Mouse (Mus musculus) lung, adult 2 months (tissue): ENCODE measurements around the gene Susd4. TPM values are rescaled to one million over a fixed set of nuclear protein-coding genes. Genes with fewer than 3 reads are reported as not detected.

Source experiments
- DNase-seq: peaks from one replicate; pipeline ENCODE4 v3.0.0; 2022
- H3K4me1 ChIP-seq: fragments of 200-500 bp; 2 replicates; pipeline ENCODE4 v1.6.1; 2011; ENCODE audit warnings: low read length; ENCODE audit not compliant: control insufficient read depth, insufficient read depth
- H3K4me3 ChIP-seq: fragments of 200-500 bp; replicated peaks from 2 replicates; pipeline ENCODE3; 2011; ENCODE audit warnings: low read depth, mild to moderate bottlenecking, control low read depth, low read length; ENCODE audit errors: extremely low read depth
- CTCF ChIP-seq: fragments of 200-500 bp; IDR thresholded peaks from 2 replicates; pipeline ENCODE4 v1.5.1; 2011; ENCODE audit warnings: mild to moderate bottlenecking, low read length, control low read depth; ENCODE audit not compliant: insufficient read depth
- POLR2A ChIP-seq: fragments of 200-500 bp; IDR thresholded peaks from 2 replicates; pipeline ENCODE4 v1.6.1; 2011; ENCODE audit warnings: low read depth, mild to moderate bottlenecking, control low read depth, low read length, borderline replicate concordance; ENCODE audit errors: extremely low read depth
- WGBS: fragments of 180-500 bp; shearing (Covaris S2); methylation state at CpG from one replicate; pipeline ENCODE4 v1.1.7; 2018; 5-methylcytosine and 5-hydroxymethylcytosine counted together
- polyA plus RNA-seq: library from polyadenylated mRNA; depleted of rRNA; stranded (reverse); fragments of >200 nt; gene quantifications from 2 replicates; pipeline ENCODE4 v1.2.3, GENCODE M21; 2012

Gene Susd4
- polyA plus RNA-seq, 1 experiment, result 12.8 TPM

GRCm38 (mm10) chr1:182908050-182909036 lies 144.7 kb downstream of the Susd4 start:
- H3K4me1 ChIP-seq, result peaks cover 2% of the 10 kb centered on the region; the same call in 1 of the 2 replicates
- TF ChIP-seq CTCF, result no peak
- TF ChIP-seq POLR2A, result no peak
- DNase-seq, result peak; percentile 85
- WGBS, result 15% methylated on average over 14 of the region's 14 CpGs
- H3K4me3 ChIP-seq, result no peak overlapping the region

DNA sequence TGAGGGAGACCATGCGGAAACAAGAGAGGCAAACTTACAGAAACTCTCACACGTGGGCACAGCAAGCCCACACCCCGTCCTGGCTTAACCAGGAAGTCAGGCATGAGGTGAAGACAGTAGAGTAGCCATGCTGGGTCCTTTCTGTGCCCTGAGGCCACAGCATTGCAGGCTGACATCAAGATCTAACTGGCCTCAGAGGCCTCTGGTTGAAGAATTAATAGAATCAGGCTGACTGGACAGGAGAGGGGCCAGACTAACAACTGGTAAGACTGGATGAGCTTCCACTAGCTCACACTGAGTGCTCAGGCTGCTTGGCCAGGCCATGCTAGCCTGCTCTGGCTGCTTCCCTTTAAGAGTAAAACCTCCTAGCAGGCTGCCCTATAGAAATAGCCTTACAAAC lies 145.4 kb downstream of the Susd4 start:
- Histone ChIP-seq H3K4me3 (no peak overlapping the region), H3K4me1 (peaks cover 2% of the 10 kb centered on the region; the same call in 1 of the 2 replicates)
- no peak for TF ChIP-seq POLR2A
- TF ChIP-seq CTCF, result no peak
- DNase-seq, result no peak
- 73% methylated on average over 3 of the region's 3 CpGs for WGBS

GRCm38 (mm10) chr1:182909596-182909995 lies 145.9 kb downstream of the Susd4 start:
- WGBS, result 87% methylated on average over 5 of the region's 5 CpGs
- no peak for DNase-seq
- Histone ChIP-seq H3K4me1 (peaks cover 2% of the 10 kb centered on the region; the same call in 1 of the 2 replicates), H3K4me3 (no peak overlapping the region)
- TF ChIP-seq POLR2A (no peak), CTCF (no peak)

- WGBS, result 79% methylated on average over 2 of the region's 2 CpGs
- DNase-seq, result no peak
- peaks cover 2% of the 10 kb centered on the region; the same call in 1 of the 2 replicates for H3K4me1 ChIP-seq
Observed at GRCm38 (mm10) chr1:182912591-182912990, 148.9 kb downstream of the Susd4 start.

DNA sequence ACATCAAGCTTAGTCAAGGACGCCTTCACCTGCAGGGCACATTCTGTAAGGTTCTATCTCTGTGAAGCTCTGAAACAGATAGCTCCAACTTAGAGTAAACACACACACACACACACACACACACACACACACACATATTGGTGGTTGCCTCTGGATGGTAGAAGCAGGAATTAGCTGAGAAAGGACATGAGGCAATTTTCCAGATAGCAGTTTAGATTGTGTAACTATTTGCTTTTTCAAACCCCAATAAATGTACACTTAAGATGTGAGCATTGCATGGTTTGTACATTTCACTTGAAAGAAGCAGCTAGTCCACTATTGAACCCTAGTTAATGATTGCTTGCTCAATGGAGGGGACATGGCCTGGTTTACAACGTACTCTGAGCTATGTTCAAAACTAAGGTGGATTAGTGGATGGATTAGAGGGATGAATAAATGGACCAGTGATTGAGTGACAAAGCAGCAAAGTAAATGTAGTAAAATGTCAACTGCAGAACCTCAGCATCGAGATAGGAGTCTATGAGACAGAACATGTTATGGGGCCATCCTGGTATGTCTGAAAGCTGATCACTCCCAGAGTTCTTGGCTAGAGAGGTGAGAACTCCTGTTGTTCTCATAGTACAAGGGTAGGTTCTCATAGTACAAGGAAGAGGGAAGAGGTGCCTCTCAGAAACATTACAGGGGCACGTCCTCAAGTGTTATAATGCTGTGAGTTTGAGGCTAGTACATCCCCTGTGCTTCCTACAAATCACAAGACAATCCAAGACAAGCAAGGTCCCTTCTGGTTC lies 150.7 kb downstream of the Susd4 start:
- DNase-seq, result no peak

More at GRCm38 (mm10) chr1:182912591-182912990, 148.9 kb downstream of the Susd4 start:
- TF ChIP-seq CTCF (no peak), POLR2A (no peak)
- no peak overlapping the region for H3K4me3 ChIP-seq

GRCm38 (mm10) chr1:182916166-182916565 lies 152.5 kb downstream of the Susd4 start:
- DNase-seq, result no peak
- Histone ChIP-seq H3K4me1 (no peaks in the 10 kb centered on the region), H3K4me3 (no peak overlapping the region)
- 98% methylated on average over 5 of the region's 5 CpGs for WGBS
- TF ChIP-seq CTCF (no peak), POLR2A (no peak)

More for the DNA sequence above, 150.7 kb downstream of the Susd4 start:
- 74% methylated on average over 4 of the region's 4 CpGs for WGBS
- Histone ChIP-seq H3K4me1 (no peaks in the 10 kb centered on the region), H3K4me3 (no peak overlapping the region)
- no peak for TF ChIP-seq POLR2A

GRCm38 (mm10) chr1:182918718-182919346 lies 155.2 kb downstream of the Susd4 start:
- WGBS, result 62% methylated on average over 8 of the region's 8 CpGs
- no peak overlapping the region for H3K4me3 ChIP-seq

GRCm38 (mm10) chr1:182922824-182923223 lies 159.2 kb downstream of the Susd4 start:
- WGBS, result 70% methylated on average over 4 of the region's 4 CpGs
- DNase-seq, result no peak
- no peak for TF ChIP-seq POLR2A
- no peak for TF ChIP-seq CTCF
- no peak overlapping the region for H3K4me3 ChIP-seq
- no peaks in the 10 kb centered on the region for H3K4me1 ChIP-seq

More at GRCm38 (mm10) chr1:182918718-182919346, 155.2 kb downstream of the Susd4 start:
- DNase-seq, result no peak
- TF ChIP-seq CTCF (no peak), POLR2A (no peak)
- no peaks in the 10 kb centered on the region for H3K4me1 ChIP-seq

- no peak for TF ChIP-seq CTCF
- no peak for TF ChIP-seq POLR2A
- DNase-seq, result no peak
- no peaks in the 10 kb centered on the region for H3K4me1 ChIP-seq
- WGBS, result 83% methylated on average over 6 of the region's 6 CpGs
- H3K4me3 ChIP-seq, result no peak overlapping the region
Observed at GRCm38 (mm10) chr1:182926465-182926864, 162.8 kb downstream of the Susd4 start.
